Mouse (Mus musculus) embryonic stem cell, embryonic (primary cell): ENCODE results near the gene 9130023H24Rik.

ENCODE experiments used
- CTCF ChIA-PET, 4 experiments: fragments of 300-600 bp in 2 of 4; fragments of 350-600 bp in 2 of 4; sonication (Branson Sonifier 250); formaldehyde crosslinking; loops; one replicate each; lab custom pipeline; 2022; ENCODE audit warnings: inconsistent platforms in 2 of 4; lab: Charles Lee
- POLR2A ChIA-PET, 4 experiments: fragments of 300-600 bp in 2 of 4; fragments of 350-600 bp in 2 of 4; sonication (Branson Sonifier 250); formaldehyde crosslinking; loops; one replicate each; lab custom pipeline; 2022; ENCODE audit warnings: antibody characterized with exemption in 4 of 4, inconsistent platforms in 1 of 4; lab: Charles Lee

Gene 9130023H24Rik

DNA sequence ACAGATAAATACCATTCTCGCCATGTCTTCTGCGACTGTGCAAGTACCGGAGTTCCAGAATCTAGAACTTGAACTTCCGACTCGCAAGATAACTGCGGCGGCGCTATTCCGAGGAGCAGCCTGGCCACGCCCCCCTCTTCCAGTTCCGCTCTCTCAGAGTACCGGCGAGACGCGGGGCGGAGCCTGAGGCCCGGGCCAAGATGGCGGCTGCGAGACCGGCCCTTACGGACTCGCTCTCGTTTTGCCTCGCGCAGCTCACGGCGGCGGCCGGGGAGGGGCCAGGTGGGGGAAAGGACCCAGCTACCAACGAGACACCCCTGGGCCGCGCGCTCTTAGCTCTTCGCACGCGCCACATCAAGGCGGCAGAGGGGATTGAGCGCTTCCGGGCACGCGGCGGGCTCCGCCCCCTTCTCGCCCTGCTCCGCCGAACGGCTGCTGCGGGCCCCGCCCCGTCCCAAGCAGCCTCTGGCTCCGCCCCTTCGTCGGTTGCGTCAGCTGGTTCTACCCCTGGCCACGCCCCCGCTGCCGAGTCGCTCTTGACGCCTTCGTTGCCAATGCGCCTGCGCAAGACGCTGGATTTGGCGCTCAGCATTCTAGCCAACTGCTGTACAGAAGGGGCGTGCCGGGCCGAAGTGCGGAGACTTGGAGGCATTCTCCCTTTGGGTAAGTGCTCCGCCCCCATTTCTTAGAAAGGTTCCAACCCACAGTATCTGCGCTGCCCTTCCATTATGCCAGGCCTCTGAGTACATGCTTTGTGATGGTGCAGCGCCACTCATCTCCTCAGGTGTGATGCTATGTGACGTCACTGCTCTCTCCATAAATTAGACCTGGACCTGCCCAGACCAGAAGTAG, at the start of gene 9130023H24Rik:
9130023H24Rik (minus strand) TSS at position 105 of the 852 bp plus-strand sequence.
- ChIA-PET CTCF (interaction anchor here in 2 of 4 experiments (0.6 to 2.5 kb wide), 12 partner anchors 11 to 563 kb away, joined by 3 to 15 read pairs (median 4); partner anchors contain the start of genes BC017158 (in 1 of the 2), Gm21974 (in 1 of the 2), Pycard (in 1 of the 2) and Tial1 (in 1 of the 2)), POLR2A (interaction anchor here in 3 of 4 experiments (0.6 to 2.9 kb wide), 43 partner anchors 9 to 530 kb away, joined by 3 to 17 read pairs (median 4); partner anchors contain the start of genes Pycard (in 3 of the 3), Fus (in 2 of the 3), BC017158 (in 1 of the 3) and Bag3 (in 1 of the 3))

DNA sequence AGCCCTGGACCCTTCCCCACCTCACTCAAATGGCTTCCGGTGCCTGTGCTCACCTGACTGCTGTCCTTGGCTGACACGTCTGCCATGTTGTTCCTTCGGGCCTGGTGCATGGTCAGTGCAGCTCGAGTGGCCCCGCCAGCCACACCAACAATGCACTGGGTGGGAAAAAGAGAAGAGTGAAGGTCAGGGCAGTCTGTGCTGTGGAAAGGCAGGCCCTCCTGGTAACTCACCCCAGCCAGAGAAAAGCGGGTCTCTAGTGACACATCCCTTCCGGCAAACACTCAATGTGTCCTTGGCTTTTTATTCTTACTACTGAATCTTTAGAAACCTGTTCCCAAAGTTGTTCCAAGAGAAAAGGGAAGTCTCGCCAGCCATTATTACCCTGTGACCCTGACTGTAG, 47.2 kb upstream of the 9130023H24Rik start:
- ChIA-PET CTCF (interaction anchor here in 1 of 4 experiments (0.5 kb wide), 1 partner anchor 39 kb away, joined by 3 read pairs; the partner anchor contains the start of gene Tgfb1i1), POLR2A (interaction anchor here in 2 of 4 experiments (1.1 to 2.8 kb wide), 5 partner anchors 8 to 34 kb away, joined by 4 to 21 read pairs (median 6); no protein-coding TSS in a partner anchor)

DNA sequence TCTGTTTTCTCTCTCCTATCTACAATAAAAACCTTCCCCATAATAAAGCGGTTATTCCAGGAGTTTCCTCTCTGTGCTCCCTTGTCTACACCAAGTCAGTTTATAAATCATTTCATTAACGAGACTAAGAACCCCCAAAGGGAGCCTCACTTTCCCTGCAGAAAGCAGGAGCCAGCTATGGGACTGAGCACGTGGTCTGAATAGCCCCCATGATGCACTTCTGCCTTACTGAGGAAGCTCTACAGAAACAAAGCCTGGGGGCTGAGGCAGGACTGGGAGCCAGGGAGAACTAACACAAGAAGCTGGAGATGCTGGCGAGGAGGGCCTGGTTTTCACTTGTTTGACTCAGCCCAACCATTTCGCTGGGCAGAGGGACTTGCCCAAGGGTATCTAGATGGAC, 46.2 kb upstream of the 9130023H24Rik start:
- CTCF ChIA-PET, result interaction anchor here in 1 of 4 experiments (1.1 kb wide), 1 partner anchor 441 kb away, joined by 3 read pairs; no protein-coding TSS in a partner anchor
- POLR2A ChIA-PET, result interaction anchor here in 2 of 4 experiments (1.1 to 1.7 kb wide), 4 partner anchors 9 to 35 kb away, joined by 4 to 10 read pairs (median 5); no protein-coding TSS in a partner anchor

GRCm38 (mm10) chr7:128282532-128283244, 44.9 kb upstream of the 9130023H24Rik start:
- ChIA-PET POLR2A (interaction anchor here in 1 of 4 experiments (0.7 to 1.5 kb wide), 3 partner anchors 12 to 16 kb away, joined by 3 to 4 read pairs (median 4); partner anchors contain the start of gene BC017158), CTCF (no interaction called here)

- ChIA-PET POLR2A (interaction anchor here in 1 of 4 experiments (1.0 to 1.5 kb wide), 2 partner anchors 11 to 17 kb away, joined by 3 to 4 read pairs; partner anchors contain the start of gene BC017158), CTCF (no interaction called here)
Observed at GRCm38 (mm10) chr7:128281765-128282164, 43.9 kb upstream of the 9130023H24Rik start.

DNA sequence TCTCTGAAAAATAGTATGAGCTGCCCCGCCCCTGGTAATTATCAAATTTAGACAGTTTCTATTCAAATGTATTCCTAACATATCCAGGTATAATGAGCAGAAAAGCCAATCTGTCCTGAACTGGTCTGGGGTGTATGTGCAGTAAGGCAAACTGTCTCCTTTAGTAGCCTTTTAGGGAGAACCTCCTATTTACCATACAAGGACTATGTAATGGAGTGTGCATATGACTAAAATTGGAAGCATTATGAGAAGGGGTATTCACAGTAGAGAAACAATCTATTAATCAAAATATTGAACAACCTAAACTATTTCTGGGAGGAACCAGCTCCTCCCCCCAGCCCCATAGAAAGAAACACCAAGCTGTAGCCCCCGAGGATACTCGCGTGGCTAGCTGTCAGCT, 41.9 kb upstream of the 9130023H24Rik start:
- CTCF ChIA-PET, result interaction anchor here in 1 of 4 experiments (0.8 kb wide), 1 partner anchor 10 kb away, joined by 4 read pairs; no protein-coding TSS in a partner anchor
- POLR2A ChIA-PET, result interaction anchor here in 2 of 4 experiments (1.0 to 1.8 kb wide), 3 partner anchors 9 to 18 kb away, joined by 3 to 6 read pairs (median 5); partner anchors contain the start of gene BC017158 (in 1 of the 2)

DNA sequence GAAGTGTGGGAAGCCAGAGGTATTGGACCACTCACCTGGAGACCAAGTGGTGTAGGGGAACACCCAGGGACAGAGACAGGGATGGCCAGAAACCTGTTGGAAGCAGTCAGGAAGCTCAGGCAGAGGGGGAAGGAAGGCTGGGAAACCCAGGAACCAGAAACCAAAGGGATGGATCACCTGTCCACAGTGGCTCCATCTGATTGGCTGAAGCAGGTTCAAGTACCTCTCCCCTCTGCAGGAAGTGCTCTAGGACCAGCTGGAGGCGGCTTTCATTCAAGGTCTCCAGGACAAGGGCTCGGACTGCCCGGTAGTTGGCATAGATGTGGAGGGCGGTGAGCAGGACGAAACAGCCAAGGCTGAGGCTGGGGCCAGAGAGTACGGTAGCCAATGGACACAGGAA, 38.2 kb upstream of the 9130023H24Rik start:
- CTCF ChIA-PET, result interaction anchor here in 2 of 4 experiments (0.6 to 4.0 kb wide), 4 partner anchors 13 to 310 kb away, joined by 3 to 16 read pairs (median 4); no protein-coding TSS in a partner anchor
- POLR2A ChIA-PET, result interaction anchor here in 3 of 4 experiments (0.6 to 3.4 kb wide), 17 partner anchors 8 to 1845 kb away, joined by 3 to 21 read pairs (median 5); partner anchors contain the start of genes BC017158 (in 2 of the 3), 9130023H24Rik (in 1 of the 3), Fus (in 1 of the 3) and Tial1 (in 1 of the 3)

DNA sequence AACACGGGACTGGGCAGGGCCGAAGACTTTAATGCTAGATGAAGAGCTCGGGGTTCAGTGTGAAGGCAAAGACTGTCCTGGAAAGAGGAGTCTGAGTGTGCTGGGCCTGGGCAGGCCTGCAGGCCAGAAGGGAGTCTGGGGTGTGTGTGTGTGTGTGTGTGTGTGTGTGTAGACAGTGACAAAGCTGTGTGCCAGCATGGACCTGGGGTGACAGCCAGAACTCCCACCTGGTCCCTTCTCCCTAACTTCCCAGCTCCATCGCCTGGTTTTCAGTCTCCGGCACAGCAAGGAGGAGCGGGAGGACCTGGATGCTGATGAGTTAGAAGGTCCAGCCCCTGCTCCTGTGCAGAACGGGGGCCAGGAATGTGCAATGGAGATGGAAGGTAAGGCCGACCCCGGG, 33.7 kb upstream of the 9130023H24Rik start:
- POLR2A ChIA-PET, result interaction anchor here in 2 of 4 experiments (0.7 to 2.3 kb wide), 7 partner anchors 11 to 252 kb away, joined by 3 to 12 read pairs (median 4); partner anchors contain the start of genes BC017158 (in 1 of the 2) and Bag3 (in 1 of the 2)
- CTCF ChIA-PET, result interaction anchor here in 2 of 4 experiments (0.6 to 1.6 kb wide), 2 partner anchors 35 to 1693 kb away, joined by 3 to 6 read pairs; partner anchors contain the start of gene Armc5 (in 1 of the 2)

DNA sequence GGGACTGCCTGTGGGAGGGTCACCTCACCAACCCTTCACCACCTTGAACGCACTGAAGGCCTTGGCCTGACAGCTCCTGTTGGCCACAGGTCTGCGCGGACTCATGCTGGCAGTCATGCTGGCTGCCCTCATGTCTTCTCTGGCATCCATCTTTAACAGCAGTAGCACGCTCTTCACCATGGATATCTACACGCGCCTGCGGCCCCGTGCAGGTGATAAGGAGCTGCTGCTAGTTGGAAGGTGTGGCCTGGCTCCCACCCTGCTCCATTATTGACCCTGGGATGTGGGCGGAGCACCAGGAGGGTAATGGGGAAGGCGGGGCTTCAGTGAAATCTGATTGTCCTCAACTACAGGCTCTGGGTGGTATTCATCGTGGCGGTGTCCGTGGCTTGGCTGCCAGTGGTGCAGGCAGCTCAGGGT, 32.6 kb upstream of the 9130023H24Rik start:
- ChIA-PET CTCF (interaction anchor here in 3 of 4 experiments (0.6 to 1.8 kb wide), 6 partner anchors 18 to 129 kb away, joined by 3 to 6 read pairs (median 4); partner anchors contain the start of gene Armc5 (in 1 of the 3)), POLR2A (interaction anchor here (0.6 to 2.3 kb wide), 32 partner anchors 8 to 1052 kb away, joined by 3 to 12 read pairs (median 3); partner anchors contain the start of genes BC017158 (in 2 of the 4), 9130023H24Rik (in 1 of the 4), Fus (in 1 of the 4) and Tial1 (in 1 of the 4))

- CTCF ChIA-PET, result no interaction called here
- POLR2A ChIA-PET, result interaction anchor here in 1 of 4 experiments (1.3 to 1.4 kb wide), 2 partner anchors 19 to 21 kb away, joined by 3 read pairs; no protein-coding TSS in a partner anchor
Observed at GRCm38 (mm10) chr7:128267813-128268212, 30.0 kb upstream of the 9130023H24Rik start.

GRCm38 (mm10) chr7:128267391-128267790, 29.6 kb upstream of the 9130023H24Rik start:
- ChIA-PET POLR2A (interaction anchor here in 1 of 4 experiments (1.3 kb wide), 1 partner anchor 19 kb away, joined by 3 read pairs; no protein-coding TSS in a partner anchor), CTCF (no interaction called here)

DNA sequence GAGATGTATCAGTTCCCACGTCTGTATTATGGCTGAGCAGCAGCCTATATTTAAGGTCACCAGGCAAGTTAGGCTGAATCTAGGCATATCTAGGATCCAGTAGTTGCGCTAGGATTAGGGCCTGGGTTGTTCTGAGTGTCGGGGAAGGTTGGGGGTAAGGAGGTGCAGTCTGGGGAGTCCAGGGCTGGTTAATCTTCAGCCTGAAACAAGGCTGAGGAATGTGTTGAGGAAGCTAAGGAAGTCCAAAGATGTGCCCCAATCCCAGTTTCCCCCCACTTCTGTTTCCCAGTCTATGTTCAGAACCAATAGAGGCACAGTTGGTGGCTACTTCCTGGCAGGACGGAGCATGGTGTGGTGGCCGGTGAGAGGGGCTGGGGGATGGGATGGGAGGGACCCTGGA, 28.2 kb upstream of the 9130023H24Rik start:
- CTCF ChIA-PET, result no interaction called here

DNA sequence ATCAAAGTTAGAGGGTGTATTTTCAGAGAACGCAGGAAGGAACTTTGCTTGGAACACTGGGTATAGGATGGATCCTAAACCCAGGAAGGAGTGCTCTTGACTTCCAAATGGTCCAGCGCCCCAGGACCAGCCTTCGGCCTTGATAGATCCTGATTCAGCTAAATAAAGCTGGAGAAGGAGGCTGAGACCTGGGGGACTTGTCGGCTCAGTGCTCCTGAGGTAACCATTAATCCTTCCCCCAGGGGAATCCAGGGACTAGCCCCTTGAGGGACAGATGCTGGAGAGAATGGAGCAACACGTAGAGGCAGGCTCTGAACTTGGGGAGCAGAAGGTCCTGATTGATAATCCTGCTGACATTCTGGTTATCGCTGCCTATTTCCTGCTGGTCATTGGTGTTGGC, 27.6 kb upstream of the 9130023H24Rik start, which contains the start of gene Slc5a2:
Slc5a2 (plus strand) TSS at position 247 of the 400 bp plus-strand sequence.
- POLR2A ChIA-PET, result no interaction called here
- CTCF ChIA-PET, result no interaction called here

More for the DNA sequence above, 28.2 kb upstream of the 9130023H24Rik start:
- POLR2A ChIA-PET, result interaction anchor here in 1 of 4 experiments (0.6 to 0.9 kb wide), 2 partner anchors 17 to 56 kb away, joined by 3 read pairs; no protein-coding TSS in a partner anchor

DNA sequence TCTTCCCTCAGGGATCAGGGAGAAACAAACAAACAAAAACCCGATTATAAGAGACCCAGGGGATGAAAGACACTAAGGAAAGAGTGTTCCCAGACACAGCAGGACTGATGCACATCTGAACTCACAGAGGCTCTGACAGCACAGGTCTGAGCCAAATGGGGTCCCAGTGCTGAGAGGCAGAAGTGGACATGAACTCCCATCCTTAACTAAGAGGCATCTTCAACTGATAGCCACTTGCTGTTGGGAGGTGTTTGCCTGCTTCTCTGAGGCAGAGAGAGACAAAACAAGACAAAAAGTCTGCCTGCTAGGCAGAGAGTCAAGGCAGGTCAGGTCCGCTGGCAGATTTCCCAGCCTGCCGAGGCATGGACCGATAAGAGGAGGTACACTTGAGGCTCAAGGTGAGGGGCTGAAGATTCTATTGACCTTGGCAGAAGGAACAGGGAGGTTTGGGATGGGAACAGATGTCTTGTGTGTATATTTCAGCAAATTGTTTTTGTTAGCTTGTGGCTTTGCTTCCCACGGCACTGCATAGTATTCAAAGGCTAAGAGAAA, 19.0 kb upstream of the 9130023H24Rik start:
- ChIA-PET POLR2A (no interaction called here), CTCF (no interaction called here)

- CTCF ChIA-PET, result interaction anchor here in 1 of 4 experiments (1.5 kb wide), 1 partner anchor 33 kb away, joined by 5 read pairs; no protein-coding TSS in a partner anchor
- POLR2A ChIA-PET, result no interaction called here
Observed at GRCm38 (mm10) chr7:128255757-128256156, 17.9 kb upstream of the 9130023H24Rik start.

GRCm38 (mm10) chr7:128254978-128255377, 17.1 kb upstream of the 9130023H24Rik start:
- ChIA-PET POLR2A (interaction anchor here in 1 of 4 experiments (0.7 kb wide), 1 partner anchor 105 kb away, joined by 3 read pairs; no protein-coding TSS in a partner anchor), CTCF (interaction anchor here in 1 of 4 experiments (1.5 kb wide), 1 partner anchor 34 kb away, joined by 5 read pairs; no protein-coding TSS in a partner anchor)
